Mouse (Mus musculus) embryonic facial prominence, embryonic 11.5 days (tissue): ENCODE results near the gene Thra. TPM values are rescaled to one million over a fixed set of nuclear protein-coding genes. Genes with fewer than 3 reads are reported as not detected.

Experiments used
- ATAC-seq: fragments of 200-750 bp; cut with Nextera tagmentation; replicated peaks from 2 replicates; pipeline ENCODE4 v1.8.0; 2017; ENCODE audit warnings: low read depth; ENCODE audit not compliant: insufficient number of reproducible peaks, low FRiP score, low TSS enrichment
- DNase-seq: peaks from one replicate; pipeline ENCODE4 v3.0.0-alpha.2; 2015; ENCODE audit warnings: low spot score
- H3K27ac ChIP-seq: fragments of 300-500 bp; sonication (generic); replicated peaks from 2 replicates; pipeline ENCODE4 v1.5.1; 2014; ENCODE audit warnings: mild to moderate bottlenecking, low read depth, low read length, control low read depth
- H3K27me3 ChIP-seq: fragments of 300-500 bp; sonication (generic); 2 replicates; pipeline ENCODE4 v1.6.1; 2014; ENCODE audit warnings: mild to moderate bottlenecking, low read length, moderate library complexity, mixed read lengths; ENCODE audit not compliant: control insufficient read depth, insufficient read depth
- H3K36me3 ChIP-seq: fragments of 300-500 bp; sonication (generic); replicated peaks from 2 replicates; pipeline ENCODE4 v1.6.1; 2014; ENCODE audit warnings: low read depth, mild to moderate bottlenecking, low read length, moderate library complexity, mixed read lengths; ENCODE audit not compliant: control insufficient read depth, insufficient read depth
- H3K4me1 ChIP-seq: fragments of 300-500 bp; sonication (generic); 2 replicates; pipeline ENCODE4 v1.6.1; 2014; ENCODE audit warnings: low read length, mixed read lengths; ENCODE audit not compliant: control insufficient read depth, insufficient read depth
- H3K4me2 ChIP-seq: fragments of 300-500 bp; sonication (generic); 2 replicates; pipeline ENCODE4 v1.6.1; 2014; ENCODE audit warnings: low read depth, mild to moderate bottlenecking, control low read depth, low read length, moderate library complexity
- H3K4me3 ChIP-seq: fragments of 300-500 bp; sonication (generic); 2 replicates; pipeline ENCODE4 v1.5.1; 2014; ENCODE audit warnings: low read depth, low read length, control low read depth
- H3K9ac ChIP-seq: fragments of 300-500 bp; sonication (generic); replicated peaks from 2 replicates; pipeline ENCODE4 v1.6.1; 2014; ENCODE audit warnings: mild to moderate bottlenecking, control low read depth, low read length
- H3K9me3 ChIP-seq: fragments of 300-500 bp; sonication (generic); replicated peaks from 2 replicates; pipeline ENCODE4 v1.6.1; 2016; ENCODE audit warnings: mild to moderate bottlenecking, low read length, inconsistent platforms, mixed read lengths; ENCODE audit not compliant: control insufficient read depth
- WGBS: fragments of 180-500 bp; shearing (Covaris S2); extraction: QIAGEN DNeasy Blood & Tissue Kit; methylation state at CpG from one replicate; pipeline ENCODE4 v1.1.7; 2014; 5-methylcytosine and 5-hydroxymethylcytosine counted together
- polyA plus RNA-seq: library from polyadenylated mRNA; unstranded; fragments of >200 nt; fragmentation: Nextera tagmentation; extraction: Ambion mirVana; gene quantifications from 2 replicates; pipeline ENCODE4 v1.2.1, GENCODE M21; 2014

Gene Thra
- polyA plus RNA-seq, 1 experiment from 2014 or later: 19.7 TPM

DNA sequence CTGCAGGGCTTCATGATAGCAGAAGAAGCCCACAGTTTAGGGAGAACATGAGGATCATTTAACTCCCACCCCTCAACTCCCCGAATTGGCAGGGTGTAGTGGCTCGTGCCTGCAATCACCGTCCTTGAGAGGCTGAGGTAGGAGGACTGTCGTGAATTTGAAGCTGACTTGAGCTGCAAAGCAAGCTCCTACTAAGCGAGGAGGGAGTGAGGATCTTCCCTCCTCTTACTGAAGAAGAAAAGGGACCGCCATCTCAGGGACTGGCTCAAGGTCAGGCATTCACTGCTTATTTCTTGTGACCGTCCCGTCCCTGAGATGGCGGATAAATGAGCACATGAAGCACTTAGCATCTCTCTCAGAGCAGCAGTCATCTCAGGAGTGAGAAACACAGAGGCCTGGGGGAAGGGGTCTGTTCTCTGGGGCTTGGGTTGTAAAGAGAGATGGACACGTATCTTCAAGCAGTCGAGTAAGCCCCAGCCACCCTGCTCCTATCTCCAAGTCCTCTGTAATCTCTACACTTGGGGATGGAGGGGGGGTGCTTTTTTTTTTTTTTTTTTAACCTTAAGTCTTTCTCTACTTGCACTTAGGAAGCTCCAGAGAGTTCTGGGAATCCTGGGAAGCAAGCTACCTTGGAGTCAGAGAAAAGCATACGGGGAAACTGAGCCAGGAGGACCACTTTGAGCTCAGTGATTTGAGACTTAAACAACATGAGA lies 35.8 kb downstream of the Thra start:
- no peak for ATAC-seq
- WGBS: 58% methylated on average over 12 of the region's 12 CpGs
- Histone ChIP-seq H3K27me3 (no peaks in the 10 kb centered on the region), H3K36me3 (no peaks in the 10 kb centered on the region), H3K27ac (peak overlapping the region; percentile 84), H3K4me2 (no peak overlapping the region; the same call in 1 of the 2 replicates), H3K9me3 (no peaks in the 10 kb centered on the region), H3K9ac (peak overlapping the region; percentile 44), H3K4me1 (peaks cover 10% of the 10 kb centered on the region), H3K4me3 (no peak overlapping the region)
- DNase-seq: no peak

DNA sequence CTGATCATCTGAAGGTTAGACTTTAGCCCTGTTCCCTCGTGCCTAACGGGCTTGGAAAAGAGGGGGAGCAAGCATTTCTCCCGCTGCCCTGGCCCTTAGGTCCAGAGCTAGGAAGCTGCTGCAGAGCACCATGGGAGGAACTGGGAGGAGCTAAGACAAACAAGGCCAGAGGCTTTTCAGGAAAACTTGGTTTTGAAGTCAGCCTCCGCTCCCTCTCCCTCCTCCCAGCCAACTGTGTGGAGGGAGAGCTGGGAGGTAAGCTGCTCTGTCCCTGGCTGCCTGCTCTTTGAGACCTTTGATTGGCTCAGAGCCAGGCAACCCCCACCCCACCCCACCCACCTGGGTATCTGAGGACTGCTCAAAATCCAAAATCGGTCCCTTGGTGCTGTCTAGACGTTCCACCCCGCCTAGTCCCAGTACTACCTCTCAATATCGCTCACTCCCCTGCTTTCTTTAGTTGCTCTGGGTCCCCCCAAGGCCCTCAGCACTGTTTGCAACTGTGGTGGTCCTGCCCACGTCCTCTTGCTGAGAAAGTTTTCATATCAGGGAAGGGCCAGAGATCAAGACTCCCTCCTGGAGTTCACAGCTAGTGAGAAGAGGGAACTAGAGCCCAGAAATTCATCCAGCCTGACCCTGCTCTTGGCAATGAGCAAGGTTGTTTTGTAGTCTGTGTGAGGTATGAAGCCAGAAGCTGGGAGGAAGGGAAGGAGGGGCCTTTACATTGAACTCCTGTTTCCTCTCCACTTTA lies 36.6 kb downstream of the Thra start:
- peak overlapping the region; percentile 2; the same call in 1 of the 2 replicates for H3K4me2 ChIP-seq
- H3K4me3 ChIP-seq: no peak overlapping the region
- 0 out of 2 replicates have a peak, but pooled peaks have one; percentile 7 for ATAC-seq
- H3K27me3 ChIP-seq: no peaks in the 10 kb centered on the region
- 5% methylated on average over 9 of the region's 9 CpGs for WGBS
- peak overlapping the region; percentile 84 for H3K27ac ChIP-seq
- H3K9me3 ChIP-seq: no peaks in the 10 kb centered on the region
- peaks cover 10% of the 10 kb centered on the region for H3K4me1 ChIP-seq
- peak; percentile 75 for DNase-seq
- no peaks in the 10 kb centered on the region for H3K36me3 ChIP-seq
- peak overlapping the region; percentile 44 for H3K9ac ChIP-seq

- Histone ChIP-seq H3K27me3 (no peaks in the 10 kb centered on the region), H3K4me1 (peaks cover 15% of the 10 kb centered on the region), H3K27ac (no peak overlapping the region), H3K9me3 (no peaks in the 10 kb centered on the region), H3K4me3 (no peak overlapping the region), H3K4me2 (no peak overlapping the region), H3K9ac (no peak overlapping the region), H3K36me3 (no peaks in the 10 kb centered on the region)
- DNase-seq (no peak), ATAC-seq (no peak)
Observed at GRCm38 (mm10) chr11:98777888-98778287, 37.5 kb downstream of the Thra start.

DNA sequence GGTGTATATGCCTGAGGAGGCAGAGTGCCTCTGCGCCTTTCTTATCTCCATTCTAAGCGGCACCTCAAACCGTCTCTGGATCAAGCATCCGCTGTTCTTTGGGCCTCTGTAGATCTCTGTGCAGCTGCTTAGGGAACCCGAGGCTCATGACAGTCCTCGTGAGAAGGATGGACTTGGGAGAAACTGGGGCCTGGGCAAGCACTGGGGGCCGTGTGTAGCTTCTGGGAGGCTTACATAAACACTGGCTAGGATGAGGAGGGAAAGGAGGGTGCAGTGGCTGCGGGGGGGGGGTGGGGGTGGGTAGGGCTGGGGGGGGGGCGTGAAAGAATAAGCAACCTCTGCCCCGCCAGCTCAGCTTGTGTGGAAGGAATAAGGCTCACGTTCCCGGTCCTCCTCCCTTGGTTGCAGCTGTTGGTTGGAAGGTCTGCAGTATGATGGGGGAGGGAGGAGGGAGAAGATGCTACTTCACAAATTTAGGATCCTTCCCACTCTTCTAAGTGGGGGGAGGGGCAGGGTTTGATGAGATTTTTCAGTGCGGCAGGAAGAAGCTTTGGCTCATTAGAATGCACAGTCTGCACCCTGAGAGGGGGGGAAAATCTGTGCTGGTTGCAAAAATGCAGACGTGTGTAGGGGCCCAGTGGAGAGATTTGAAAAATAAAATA lies 41.5 kb downstream of the Thra start:
- Histone ChIP-seq H3K4me1 (peaks cover 19% of the 10 kb centered on the region), H3K36me3 (no peaks in the 10 kb centered on the region), H3K4me2 (no peak overlapping the region), H3K27me3 (no peaks in the 10 kb centered on the region), H3K27ac (peak overlapping the region; percentile 77), H3K9ac (no peak overlapping the region; the same call in 1 of the 2 replicates), H3K4me3 (no peak overlapping the region), H3K9me3 (no peaks in the 10 kb centered on the region)
- 11% methylated on average over 13 of the region's 14 CpGs for WGBS
- DNase-seq (peak; percentile 62), ATAC-seq (no peak)

GRCm38 (mm10) chr11:98782651-98783235 lies 42.3 kb downstream of the Thra start:
- peaks cover 19% of the 10 kb centered on the region for H3K4me1 ChIP-seq
- peak overlapping the region; percentile 77 for H3K27ac ChIP-seq
- H3K4me3 ChIP-seq: no peak overlapping the region
- H3K4me2 ChIP-seq: peak overlapping the region; percentile 44
- WGBS: 1% methylated on average over 17 of the region's 17 CpGs
- H3K36me3 ChIP-seq: no peaks in the 10 kb centered on the region
- DNase-seq (peak; percentile 37), ATAC-seq (no peak)
- H3K27me3 ChIP-seq: no peaks in the 10 kb centered on the region
- no peaks in the 10 kb centered on the region for H3K9me3 ChIP-seq
- peak overlapping the region; percentile 63 for H3K9ac ChIP-seq

GRCm38 (mm10) chr11:98783236-98783696 lies 42.8 kb downstream of the Thra start:
- H3K27me3 ChIP-seq: no peaks in the 10 kb centered on the region
- H3K9me3 ChIP-seq: no peaks in the 10 kb centered on the region
- peak overlapping the region; percentile 11; the same call in 1 of the 2 replicates for H3K4me3 ChIP-seq
- H3K36me3 ChIP-seq: no peaks in the 10 kb centered on the region
- peak; percentile 44; the same call in 1 of the 2 replicates for ATAC-seq
- DNase-seq: peak; percentile 82
- H3K9ac ChIP-seq: peak overlapping the region; percentile 63
- H3K4me1 ChIP-seq: peaks cover 19% of the 10 kb centered on the region
- H3K4me2 ChIP-seq: peak overlapping the region; percentile 44
- 1% methylated on average over 20 of the region's 20 CpGs for WGBS
- H3K27ac ChIP-seq: peak overlapping the region; percentile 77

GRCm38 (mm10) chr11:98784139-98784538 lies 43.7 kb downstream of the Thra start:
- Histone ChIP-seq H3K27ac (no peak overlapping the region), H3K4me1 (peaks cover 19% of the 10 kb centered on the region), H3K9me3 (no peaks in the 10 kb centered on the region), H3K27me3 (no peaks in the 10 kb centered on the region), H3K9ac (no peak overlapping the region), H3K36me3 (no peaks in the 10 kb centered on the region), H3K4me3 (no peak overlapping the region), H3K4me2 (no peak overlapping the region)
- ATAC-seq: no peak
- no peak for DNase-seq
- WGBS: 67% methylated on average over 4 of the region's 4 CpGs
